ENCODE assay signal across 11 mouse cellular contexts in genomic region chrX:20404068-20404467, GRCm38 (mm10). TPM values are rescaled to one million over a fixed set of nuclear protein-coding genes. Genes with fewer than 3 reads are reported as not detected.
DNase-seq lines count a peak whose midpoint lies in the region; ATAC-seq and TF ChIP-seq lines count a peak whose summit lies in the region.
"Had no signal": no experiment of that assay in that cellular context is flagged by ENCODE, and none has a peak within 500 bp of the region (broad histone marks: within the 10 kb centered on the region; RNA-seq: fewer than 3 reads in every experiment).

No protein-coding gene starts in this region.

- H3K4me3 ChIP-seq in embryonic facial prominence, embryonic 11.5 days (ENCODE audit: low read depth, low read length), result no peak overlapping the region
- no peak overlapping the region for H3K4me3 ChIP-seq in embryonic facial prominence, embryonic 10.5 days
- H3K4me3 ChIP-seq in lung, embryonic 14.5 days (ENCODE audit: low read depth, low read length), result no peak overlapping the region
- H3K4me3 ChIP-seq: erythroblast, embryonic 14.5 days; intestine, embryonic 15.5 days; neural tube, embryonic 15.5 days had no signal

- peak; percentile 17 for DNase-seq in embryonic facial prominence, embryonic 11.5 days (ENCODE audit: low spot score)
- DNase-seq in embryonic facial prominence, embryonic 10.5 days (ENCODE audit: low spot score), result no peak
- DNase-seq in lung, embryonic 14.5 days, result peak; percentile 21
- DNase-seq in lung, postnatal 4 days, result no peak
- DNase-seq in ES-CJ7 (ENCODE audit: low read depth, low spot score), result peak; percentile 66
- peak; percentile 6 for DNase-seq in mesoderm, embryonic 11.5 days (ENCODE audit: low read depth, low spot score)
- no peak for DNase-seq in spleen, postnatal 36 days (ENCODE audit: low spot score in 2 of 2)
- DNase-seq in heart, adult 11 months, result no peak

- H3K9me3 ChIP-seq in embryonic facial prominence, embryonic 11.5 days (replicated peaks; ENCODE audit: control insufficient read depth, low read length), result no peaks in the 10 kb centered on the region
- no peaks in the 10 kb centered on the region for H3K9me3 ChIP-seq in embryonic facial prominence, embryonic 10.5 days
- H3K9me3 ChIP-seq in lung, embryonic 14.5 days (ENCODE audit: low read depth, low read length), result no peaks in the 10 kb centered on the region
- H3K9me3 ChIP-seq: intestine, embryonic 15.5 days; neural tube, embryonic 15.5 days had no signal

- H3K27ac ChIP-seq in embryonic facial prominence, embryonic 11.5 days (replicated peaks; ENCODE audit: low read depth, low read length), result no peak overlapping the region
- no peak overlapping the region for H3K27ac ChIP-seq in embryonic facial prominence, embryonic 10.5 days (replicated peaks)
- no peak overlapping the region for H3K27ac ChIP-seq in lung, embryonic 14.5 days (ENCODE audit: low read depth)
- H3K27ac ChIP-seq: intestine, embryonic 15.5 days; neural tube, embryonic 15.5 days had no signal

- no peaks in the 10 kb centered on the region for H3K36me3 ChIP-seq in embryonic facial prominence, embryonic 11.5 days (replicated peaks; ENCODE audit: control insufficient read depth, insufficient read depth, low read depth, low read length)
- H3K36me3 ChIP-seq in embryonic facial prominence, embryonic 10.5 days (replicated peaks), result peaks cover 4% of the 10 kb centered on the region; the same call in 1 of the 2 replicates
- H3K36me3 ChIP-seq in lung, embryonic 14.5 days (ENCODE audit: insufficient read depth), result no peaks in the 10 kb centered on the region
- H3K36me3 ChIP-seq: intestine, embryonic 15.5 days; neural tube, embryonic 15.5 days had no signal

- no peak overlapping the region for H3K4me2 ChIP-seq in embryonic facial prominence, embryonic 11.5 days (ENCODE audit: low read depth, low read length)
- no peak overlapping the region for H3K4me2 ChIP-seq in lung, embryonic 14.5 days
- H3K4me2 ChIP-seq: intestine, embryonic 15.5 days; neural tube, embryonic 15.5 days had no signal

- H3K27me3 ChIP-seq in embryonic facial prominence, embryonic 11.5 days (ENCODE audit: control insufficient read depth, insufficient read depth, low read length), result no peaks in the 10 kb centered on the region
- H3K27me3 ChIP-seq in embryonic facial prominence, embryonic 10.5 days (replicated peaks; ENCODE audit: low read depth, poor library complexity, severe bottlenecking), result no peaks in the 10 kb centered on the region
- H3K27me3 ChIP-seq in lung, embryonic 14.5 days (ENCODE audit: insufficient read depth, low read length), result no peaks in the 10 kb centered on the region
- H3K27me3 ChIP-seq: intestine, embryonic 15.5 days; neural tube, embryonic 15.5 days had no signal

- H3K9ac ChIP-seq in embryonic facial prominence, embryonic 11.5 days (replicated peaks; ENCODE audit: low read length), result no peak overlapping the region
- H3K9ac ChIP-seq in lung, embryonic 14.5 days, result no peak overlapping the region
- H3K9ac ChIP-seq: intestine, embryonic 15.5 days; neural tube, embryonic 15.5 days had no signal

- H3K4me1 ChIP-seq in embryonic facial prominence, embryonic 11.5 days (ENCODE audit: control insufficient read depth, insufficient read depth, low read length), result no peaks in the 10 kb centered on the region
- H3K4me1 ChIP-seq in embryonic facial prominence, embryonic 10.5 days, result no peaks in the 10 kb centered on the region
- H3K4me1 ChIP-seq in lung, embryonic 14.5 days (ENCODE audit: insufficient read depth), result no peaks in the 10 kb centered on the region
- H3K4me1 ChIP-seq: intestine, embryonic 15.5 days; neural tube, embryonic 15.5 days had no signal

- TF ChIP-seq CTCF in lung, embryonic 14.5 days (IDR thresholded peaks at IDR 0.05; ENCODE audit: low read depth), result peak; percentile 64

- ATAC-seq in embryonic facial prominence, embryonic 11.5 days (replicated peaks; ENCODE audit: insufficient number of reproducible peaks, low FRiP score, low TSS enrichment, low read depth), result no peak
- no peak for ATAC-seq in lung, embryonic 14.5 days (ENCODE audit: insufficient read depth)
- ATAC-seq: intestine, embryonic 15.5 days had no signal

- WGBS in embryonic facial prominence, embryonic 11.5 days, result 83% methylated on average over 4 of the region's 4 CpGs
- WGBS in embryonic facial prominence, embryonic 10.5 days, result 81% methylated on average over 4 of the region's 4 CpGs
- WGBS in lung, embryonic 14.5 days, result 84% methylated on average over 4 of the region's 4 CpGs

RNA-seq across cellular contexts. Expression of gene Jade3, which starts 21.4 kb away (rescaled TPM):
- 11.4 and 14.4 TPM in 2 replicates for polyA plus RNA-seq in embryonic facial prominence, embryonic 11.5 days (2014; fragmentation: Nextera tagmentation; extraction: Ambion mirVana)
- polyA plus RNA-seq in embryonic facial prominence, embryonic 10.5 days (2016; fragmentation: Nextera tagmentation; extraction: Ambion mirVana), result 12.3 and 14.3 TPM in 2 replicates
- 12.5 and 13.4 TPM in 2 replicates for polyA plus RNA-seq in lung, embryonic 14.5 days (2014; fragmentation: Nextera tagmentation; extraction: Ambion mirVana)

RNA-seq across cellular contexts. Expression of gene Rp2, which starts 39.8 kb away (rescaled TPM):
- 22.1 and 23.0 TPM in 2 replicates for polyA plus RNA-seq in embryonic facial prominence, embryonic 11.5 days (2014; fragmentation: Nextera tagmentation; extraction: Ambion mirVana)
- 18.2 and 19.0 TPM in 2 replicates for polyA plus RNA-seq in embryonic facial prominence, embryonic 10.5 days (2016; fragmentation: Nextera tagmentation; extraction: Ambion mirVana)
- polyA plus RNA-seq in lung, embryonic 14.5 days (2014; fragmentation: Nextera tagmentation; extraction: Ambion mirVana), result 21.6 and 22.9 TPM in 2 replicates

Comparison
In these comparisons a context has a peak if more than half of its experiments do, and no peak if none do; other contexts are left out.
1. DNase-seq: peak in embryonic facial prominence, embryonic 11.5 days (single experiment), lung, embryonic 14.5 days (single experiment), ES-CJ7 (single experiment) and mesoderm, embryonic 11.5 days (single experiment); none in embryonic facial prominence, embryonic 10.5 days (single experiment), lung, postnatal 4 days (0 of 2), spleen, postnatal 36 days (0 of 2) and heart, adult 11 months (single experiment).